Mouse (Mus musculus) heart, adult 8-10 months (tissue): Measurements from ENCODE around the gene Taok1. TPM values are rescaled to one million over a fixed set of nuclear protein-coding genes. Genes with fewer than 3 reads are reported as not detected.
"Not testable (repeated sequence)": the region's sequence is repeated elsewhere in the genome, so short reads cannot be mapped to it uniquely, and the experiment has no call there.

Source experiments
- DNase-seq: peaks from one replicate; pipeline ENCODE4 v3.0.0; 2022; ENCODE audit warnings: low spot score
- total RNA-seq, 4 experiments: library from RNA; stranded (reverse); gene quantifications; 2 replicates each; pipeline ENCODE4 v1.2.4; 2022

Taok1 gene
- total RNA-seq, 4 experiments from 2014 or later = 48.8 to 61.9 (median 56.1) TPM

- no peak for DNase-seq
These were observed 22.4 kb downstream of the Taok1 start for GRCm38 (mm10) chr11:77585201-77585600.

- no peak for DNase-seq
These were observed 62.4 kb downstream of the Taok1 start for GRCm38 (mm10) chr11:77545261-77545660.

- no peak for DNase-seq
These were observed 75.3 kb downstream of the Taok1 start for GRCm38 (mm10) chr11:77532202-77532846.

- no peak for DNase-seq
These were observed 76.8 kb downstream of the Taok1 start for GRCm38 (mm10) chr11:77530862-77531261.

GRCm38 (mm10) chr11:77529644-77530043, 78.0 kb downstream of the Taok1 start:
- DNase-seq = no peak

- DNase-seq = not testable (repeated sequence)
These were observed 79.2 kb downstream of the Taok1 start for GRCm38 (mm10) chr11:77528420-77528819.

- DNase-seq = no peak
These were observed 81.7 kb downstream of the Taok1 start for GRCm38 (mm10) chr11:77525804-77526486.

- peak; percentile 45 for DNase-seq
These were observed 86.8 kb downstream of the Taok1 start for GRCm38 (mm10) chr11:77520601-77521529.

GRCm38 (mm10) chr11:77519043-77519442, 88.6 kb downstream of the Taok1 start, which contains the start of gene Gm10392:
Gene Gm10392 (minus strand): TSS chr11:77519198.
- peak; percentile 52 for DNase-seq

GRCm38 (mm10) chr11:77518051-77518798, 89.4 kb downstream of the Taok1 start:
- DNase-seq = no peak

GRCm38 (mm10) chr11:77516553-77517425, 90.8 kb downstream of the Taok1 start:
- DNase-seq = no peak

GRCm38 (mm10) chr11:77515637-77516552, 91.7 kb downstream of the Taok1 start, which contains the start of gene Trp53i13:
Gene Trp53i13 (minus strand): TSS chr11:77515980.
- DNase-seq = no peak

- DNase-seq = peak; percentile 69
These were observed 92.6 kb downstream of the Taok1 start, which contains the start of gene Abhd15 for GRCm38 (mm10) chr11:77514832-77515636. Gene Abhd15 (plus strand): TSS chr11:77515121.

GRCm38 (mm10) chr11:77514281-77514831, 93.3 kb downstream of the Taok1 start:
- no peak for DNase-seq

- DNase-seq = no peak
These were observed 93.8 kb downstream of the Taok1 start for GRCm38 (mm10) chr11:77513811-77514170.

- DNase-seq = peak; percentile 82
These were observed 94.5 kb downstream of the Taok1 start for GRCm38 (mm10) chr11:77512891-77513810.

- DNase-seq = no peak
These were observed 96.3 kb downstream of the Taok1 start for GRCm38 (mm10) chr11:77511336-77511735.
